Mouse (Mus musculus): ENCODE measurements around the gene Gm45140.
A peak's percentile ranks its signal among the peaks of the same experiment; 100 is the strongest.

Gene Gm45140

GRCm38 (mm10) chr6:87796251-87796880 is 39.2 kb downstream of the Gm45140 start:
- no peak for DNase-seq

- DNase-seq: no peak
Measured at GRCm38 (mm10) chr6:87795385-87796150, 40.0 kb downstream of the Gm45140 start.

GRCm38 (mm10) chr6:87793821-87794510 is 41.6 kb downstream of the Gm45140 start:
- no peak for DNase-seq

GRCm38 (mm10) chr6:87791826-87792225 is 43.8 kb downstream of the Gm45140 start:
- DNase-seq: no peak

- peak; percentile 50 to 69 for DNase-seq
Measured at GRCm38 (mm10) chr6:87790779-87791480, 44.7 kb downstream of the Gm45140 start.

GRCm38 (mm10) chr6:87789791-87790190 is 45.8 kb downstream of the Gm45140 start:
- DNase-seq: no peak

- DNase-seq: peak; percentile 67 to 73
Measured at GRCm38 (mm10) chr6:87788896-87789587, 46.6 kb downstream of the Gm45140 start.

- DNase-seq: no peak
Measured at GRCm38 (mm10) chr6:87788266-87788895, 47.2 kb downstream of the Gm45140 start.

GRCm38 (mm10) chr6:87787108-87787890 is 48.3 kb downstream of the Gm45140 start:
- DNase-seq: no peak

GRCm38 (mm10) chr6:87786621-87787020 is 49.0 kb downstream of the Gm45140 start:
- no peak for DNase-seq

- no peak for DNase-seq
Measured at GRCm38 (mm10) chr6:87784033-87784432, 51.6 kb downstream of the Gm45140 start.

- DNase-seq: no peak
Measured at GRCm38 (mm10) chr6:87780546-87781301, 54.9 kb downstream of the Gm45140 start.

GRCm38 (mm10) chr6:87779174-87780165 is 56.1 kb downstream of the Gm45140 start:
- peak in 1 of 2 experiments; percentile 41 for DNase-seq

GRCm38 (mm10) chr6:87778294-87779173 is 57.1 kb downstream of the Gm45140 start:
- DNase-seq: peak; percentile 49 to 50

GRCm38 (mm10) chr6:87777842-87778241 is 57.8 kb downstream of the Gm45140 start, which contains the start of gene Gp9:
Gene Gp9, plus strand, starts transcription at chr6:87778072.
- no peak for DNase-seq

- DNase-seq: no peak
Measured at GRCm38 (mm10) chr6:87776663-87777062, 58.9 kb downstream of the Gm45140 start.

GRCm38 (mm10) chr6:87775588-87776245 is 59.9 kb downstream of the Gm45140 start:
- DNase-seq: no peak
